Mouse (Mus musculus) forebrain, embryonic 11.5 days (tissue): ENCODE measurements around the gene Cyb561. TPM values are rescaled to one million over a fixed set of nuclear protein-coding genes. Genes with fewer than 3 reads are reported as not detected.

Experiments
- ATAC-seq: fragments of 200-750 bp; cut with Nextera tagmentation; replicated peaks from 2 replicates; pipeline ENCODE4 v1.8.0; 2017; ENCODE audit warnings: moderate TSS enrichment; ENCODE audit not compliant: low FRiP score
- DNase-seq: peaks from one replicate; pipeline ENCODE4 v3.0.0-alpha.2; 2017; ENCODE audit warnings: low spot score
- H3K27ac ChIP-seq: fragments of 300-500 bp; sonication (generic); 2 replicates; pipeline ENCODE4 v1.5.1; 2014; ENCODE audit warnings: low read depth, low read length
- H3K27me3 ChIP-seq: fragments of 300-500 bp; sonication (generic); 2 replicates; pipeline ENCODE4 v1.6.1; 2014; ENCODE audit warnings: mild to moderate bottlenecking, low read length, mixed read lengths; ENCODE audit not compliant: control insufficient read depth, insufficient read depth
- H3K36me3 ChIP-seq: fragments of 300-500 bp; sonication (generic); 2 replicates; pipeline ENCODE4 v1.6.1; 2014; ENCODE audit warnings: mild to moderate bottlenecking, low read length, moderate library complexity, mixed read lengths; ENCODE audit not compliant: control insufficient read depth, insufficient read depth
- H3K4me1 ChIP-seq: fragments of 300-500 bp; sonication (generic); replicated peaks from 2 replicates; pipeline ENCODE4 v1.6.1; 2014; ENCODE audit warnings: low read length, mixed read lengths; ENCODE audit not compliant: control insufficient read depth, insufficient read depth
- H3K4me2 ChIP-seq: fragments of 300-500 bp; sonication (generic); 2 replicates; pipeline ENCODE4 v1.6.1; 2014; ENCODE audit warnings: low read depth, mild to moderate bottlenecking, low read length, moderate library complexity, mixed read lengths; ENCODE audit not compliant: severe bottlenecking
- H3K4me3 ChIP-seq: fragments of 300-500 bp; sonication (generic); 2 replicates; pipeline ENCODE4 v1.5.1; 2014; ENCODE audit warnings: low read depth, low read length
- H3K9ac ChIP-seq: fragments of 300-500 bp; sonication (generic); 2 replicates; pipeline ENCODE4 v1.6.1; 2014; ENCODE audit warnings: low read length
- H3K9me3 ChIP-seq: fragments of 300-500 bp; sonication (generic); 2 replicates; pipeline ENCODE4 v1.6.1; 2016; ENCODE audit warnings: low read length, mixed read lengths; ENCODE audit not compliant: control insufficient read depth
- WGBS: fragments of 180-500 bp; shearing (Covaris S2); extraction: QIAGEN DNeasy Blood & Tissue Kit; methylation state at CpG from one replicate; pipeline ENCODE4 v1.1.7; 2014; 5-methylcytosine and 5-hydroxymethylcytosine counted together
- polyA plus RNA-seq: library from polyadenylated mRNA; unstranded; fragments of >200 nt; fragmentation: Nextera tagmentation; extraction: Ambion mirVana; gene quantifications from 2 replicates; pipeline ENCODE4 v1.2.1, GENCODE M21; 2014

Gene Cyb561
- polyA plus RNA-seq, 1 experiment from 2014 or later = 11.5 TPM

GRCm38 (mm10) chr11:105936200-105936599 is 16.9 kb downstream of the Cyb561 start:
- Histone ChIP-seq H3K4me2 (no peak overlapping the region), H3K4me3 (no peak overlapping the region), H3K9me3 (no peaks in the 10 kb centered on the region), H3K27me3 (no peaks in the 10 kb centered on the region), H3K36me3 (no peaks in the 10 kb centered on the region), H3K4me1 (0 out of 2 replicates have a peak, but pooled peaks cover 1% of the 10 kb centered on the region), H3K27ac (no peak overlapping the region), H3K9ac (no peak overlapping the region)
- DNase-seq (no peak), ATAC-seq (no peak)
- 90% methylated on average over 6 of the region's 6 CpGs for WGBS

- DNase-seq (no peak), ATAC-seq (no peak)
- Histone ChIP-seq H3K9me3 (no peaks in the 10 kb centered on the region), H3K4me2 (no peak overlapping the region), H3K9ac (no peak overlapping the region), H3K36me3 (no peaks in the 10 kb centered on the region), H3K27ac (no peak overlapping the region), H3K4me1 (0 out of 2 replicates have a peak, but pooled peaks cover 1% of the 10 kb centered on the region), H3K27me3 (no peaks in the 10 kb centered on the region), H3K4me3 (no peak overlapping the region)
- 89% methylated on average over 8 of the region's 8 CpGs for WGBS
Measured at GRCm38 (mm10) chr11:105935496-105935895, 17.6 kb downstream of the Cyb561 start.

GRCm38 (mm10) chr11:105934816-105935215 is 18.3 kb downstream of the Cyb561 start:
- Histone ChIP-seq H3K36me3 (no peaks in the 10 kb centered on the region), H3K9me3 (no peaks in the 10 kb centered on the region), H3K4me1 (0 out of 2 replicates have a peak, but pooled peaks cover 1% of the 10 kb centered on the region), H3K4me3 (no peak overlapping the region), H3K9ac (no peak overlapping the region), H3K27ac (no peak overlapping the region), H3K4me2 (no peak overlapping the region), H3K27me3 (no peaks in the 10 kb centered on the region)
- peak; percentile 46 for DNase-seq
- WGBS = 46% methylated on average over 6 of the region's 6 CpGs
- ATAC-seq = no peak

- Histone ChIP-seq H3K27ac (no peak overlapping the region), H3K4me2 (no peak overlapping the region)
- ATAC-seq = no peak
Measured at GRCm38 (mm10) chr11:105934303-105934711, 18.8 kb downstream of the Cyb561 start.

GRCm38 (mm10) chr11:105933746-105934145 is 19.4 kb downstream of the Cyb561 start:
- ATAC-seq = no peak
- H3K27me3 ChIP-seq = no peaks in the 10 kb centered on the region
- no peak overlapping the region for H3K4me3 ChIP-seq
- no peak overlapping the region for H3K9ac ChIP-seq
- DNase-seq = no peak
- WGBS = 92% methylated on average over 8 of the region's 8 CpGs
- H3K36me3 ChIP-seq = no peaks in the 10 kb centered on the region
- H3K4me1 ChIP-seq = 0 out of 2 replicates have a peak, but pooled peaks cover 1% of the 10 kb centered on the region
- no peak overlapping the region for H3K27ac ChIP-seq
- no peaks in the 10 kb centered on the region for H3K9me3 ChIP-seq
- no peak overlapping the region for H3K4me2 ChIP-seq

More at GRCm38 (mm10) chr11:105934303-105934711, 18.8 kb downstream of the Cyb561 start:
- Histone ChIP-seq H3K36me3 (no peaks in the 10 kb centered on the region), H3K4me1 (0 out of 2 replicates have a peak, but pooled peaks cover 1% of the 10 kb centered on the region), H3K9ac (no peak overlapping the region), H3K27me3 (no peaks in the 10 kb centered on the region), H3K4me3 (no peak overlapping the region), H3K9me3 (no peaks in the 10 kb centered on the region)
- WGBS = 80% methylated on average over 5 of the region's 5 CpGs
- no peak for DNase-seq

- Histone ChIP-seq H3K4me2 (no peak overlapping the region), H3K9me3 (no peaks in the 10 kb centered on the region), H3K4me1 (no peaks in the 10 kb centered on the region), H3K9ac (no peak overlapping the region), H3K4me3 (no peak overlapping the region), H3K27me3 (no peaks in the 10 kb centered on the region), H3K27ac (no peak overlapping the region), H3K36me3 (no peaks in the 10 kb centered on the region)
- ATAC-seq = no peak
- DNase-seq = peak; percentile 13
- WGBS = 89% methylated on average over 3 of the region's 3 CpGs
Measured at GRCm38 (mm10) chr11:105931380-105931779, 21.8 kb downstream of the Cyb561 start.

GRCm38 (mm10) chr11:105928171-105928570 is 25.0 kb downstream of the Cyb561 start:
- Histone ChIP-seq H3K4me3 (no peak overlapping the region), H3K4me1 (no peaks in the 10 kb centered on the region), H3K27ac (no peak overlapping the region), H3K27me3 (no peaks in the 10 kb centered on the region), H3K36me3 (no peaks in the 10 kb centered on the region), H3K9me3 (no peaks in the 10 kb centered on the region), H3K4me2 (no peak overlapping the region), H3K9ac (no peak overlapping the region)
- DNase-seq (peak; percentile 29), ATAC-seq (no peak)
- WGBS = 72% methylated on average over 5 of the region's 5 CpGs

- H3K4me1 ChIP-seq = no peaks in the 10 kb centered on the region
- ATAC-seq (peak; percentile 72; the same call in 1 of the 2 replicates), DNase-seq (peak; percentile 84)
- WGBS = 54% methylated on average over 14 of the region's 14 CpGs
- no peaks in the 10 kb centered on the region for H3K27me3 ChIP-seq
- H3K9ac ChIP-seq = no peak overlapping the region
- no peak overlapping the region for H3K4me2 ChIP-seq
- H3K36me3 ChIP-seq = no peaks in the 10 kb centered on the region
- no peak overlapping the region for H3K4me3 ChIP-seq
- no peak overlapping the region for H3K27ac ChIP-seq
- no peaks in the 10 kb centered on the region for H3K9me3 ChIP-seq
Measured at GRCm38 (mm10) chr11:105927065-105928030, 25.8 kb downstream of the Cyb561 start.
